Mouse (Mus musculus) NIH3T3 (cell line): ENCODE measurements at regions not wholly inside any gene's neighbourhood (a gene's known extent, or its start where the extent isn't known, plus 50 kb on each side); places are given as distances from the start of the nearest gene placed in this dataset.
"Not testable (repeated sequence)": the region's sequence is repeated elsewhere in the genome, so short reads cannot be mapped to it uniquely, and the experiment has no call there.

Experiments used
- DNase-seq: peaks from one replicate; pipeline ENCODE4 v3.0.0-alpha.2; 2012; ENCODE audit warnings: low read depth

DNA sequence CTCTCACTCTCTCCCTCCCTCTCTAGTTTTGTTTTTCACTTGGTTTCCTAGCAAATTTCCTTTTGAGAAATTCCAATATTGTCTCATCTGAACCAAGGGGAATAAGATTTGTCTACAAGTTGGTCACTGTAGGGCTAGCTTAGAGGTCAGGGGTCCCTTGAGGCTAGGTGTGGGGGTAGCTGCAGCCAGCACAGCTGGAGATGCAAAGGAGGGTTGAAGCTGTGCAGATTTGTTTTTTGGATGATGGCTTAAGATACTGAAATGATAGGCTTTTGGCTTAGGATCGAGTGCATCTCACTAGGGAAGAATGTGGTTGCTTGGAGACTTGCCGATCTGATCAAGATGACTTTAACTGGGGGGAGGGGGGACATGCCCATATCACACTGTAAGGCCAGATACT is 88.3 kb upstream of the Tmem28 start:
- no peak for DNase-seq

DNA sequence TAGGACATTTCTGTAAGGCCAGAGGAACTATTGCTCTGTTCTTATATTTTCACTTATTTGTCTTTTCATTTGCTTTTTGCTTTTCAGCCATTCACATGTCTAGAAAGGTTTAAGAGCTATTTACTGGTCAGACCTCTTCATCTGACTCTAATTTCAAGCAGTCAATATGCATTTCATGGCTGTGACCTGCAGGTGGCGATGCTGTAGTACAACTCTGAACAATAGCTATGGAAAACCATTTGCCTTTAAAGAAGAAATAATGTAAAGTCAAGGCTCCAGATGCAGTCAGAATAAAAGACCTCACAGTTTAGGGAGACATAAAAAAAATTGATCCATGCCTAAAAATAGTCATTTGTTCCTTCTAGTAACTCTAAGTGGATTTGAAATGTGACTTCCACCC is 95.7 kb upstream of the Tmem28 start:
- DNase-seq = peak; percentile 50

GRCm38 (mm10) chrX:99695366-99695765 is 125.5 kb upstream of the Tmem28 start:
- no peak for DNase-seq

- no peak for DNase-seq
These were observed 129.8 kb upstream of the Tmem28 start for GRCm38 (mm10) chrX:99690971-99691370.

DNA sequence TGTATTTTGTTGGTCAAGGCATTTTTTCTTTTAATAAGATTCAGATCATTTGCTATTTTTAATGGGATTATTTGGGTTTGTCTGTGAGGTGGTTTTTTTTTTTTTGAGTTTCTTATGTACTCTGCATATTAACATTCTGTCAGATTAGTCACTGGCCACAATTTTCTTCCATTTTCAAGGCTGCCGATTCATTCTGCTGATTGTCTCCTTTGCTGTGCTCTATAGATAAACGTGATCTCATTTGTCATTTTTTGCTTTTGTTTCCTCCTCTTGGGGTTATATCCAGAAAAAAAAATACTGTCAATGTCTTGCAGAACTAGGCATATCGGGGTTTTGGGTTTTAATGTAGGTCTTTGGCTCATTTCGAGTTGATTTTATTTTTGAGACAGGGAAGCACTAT is 131.1 kb upstream of the Tmem28 start:
- no peak for DNase-seq

- DNase-seq = not testable (repeated sequence)
These were observed 138.3 kb upstream of the Tmem28 start for GRCm38 (mm10) chrX:99682491-99682890.

DNA sequence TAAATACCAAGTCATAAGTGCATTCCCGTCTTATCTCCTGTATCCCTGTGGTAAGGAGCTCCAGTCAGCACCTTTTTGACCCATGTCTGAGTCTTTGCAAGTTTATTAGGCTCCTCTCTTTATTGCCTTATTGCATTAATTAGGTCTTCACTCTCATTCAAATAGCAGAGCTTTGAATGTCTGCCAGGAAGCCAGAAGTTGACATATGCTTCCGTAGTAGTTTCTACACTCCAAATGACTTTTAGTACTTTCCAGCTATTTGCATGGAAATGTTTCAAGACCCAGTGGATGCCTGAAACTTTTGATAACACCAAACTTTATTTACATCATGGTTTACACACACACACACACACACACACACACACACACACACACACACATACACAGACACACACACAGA is 153.2 kb upstream of the Tmem28 start:
- DNase-seq = no peak

DNA sequence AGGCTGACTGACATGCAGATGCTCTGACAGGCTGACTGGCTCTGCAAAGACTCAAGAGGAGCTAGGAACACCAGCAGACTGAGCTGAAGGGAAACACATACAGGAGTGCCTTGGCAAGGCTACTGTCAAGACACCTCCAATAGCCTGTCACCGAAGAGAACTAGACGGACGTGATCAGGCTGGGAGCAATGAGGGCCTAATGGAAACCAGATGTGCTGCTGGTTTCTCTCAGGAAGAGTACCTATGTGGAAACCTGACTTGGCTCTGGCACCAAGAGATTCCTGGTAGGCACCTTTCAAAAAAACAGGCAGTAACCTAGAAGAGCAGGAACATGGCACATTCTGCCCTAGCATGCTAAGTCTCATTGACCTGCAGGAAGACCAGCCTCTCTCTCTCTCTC is 158.3 kb upstream of the Tmem28 start:
- DNase-seq = no peak

GRCm38 (mm10) chrX:99659496-99660140 is 161.2 kb upstream of the Tmem28 start:
- DNase-seq = peak; percentile 1

DNA sequence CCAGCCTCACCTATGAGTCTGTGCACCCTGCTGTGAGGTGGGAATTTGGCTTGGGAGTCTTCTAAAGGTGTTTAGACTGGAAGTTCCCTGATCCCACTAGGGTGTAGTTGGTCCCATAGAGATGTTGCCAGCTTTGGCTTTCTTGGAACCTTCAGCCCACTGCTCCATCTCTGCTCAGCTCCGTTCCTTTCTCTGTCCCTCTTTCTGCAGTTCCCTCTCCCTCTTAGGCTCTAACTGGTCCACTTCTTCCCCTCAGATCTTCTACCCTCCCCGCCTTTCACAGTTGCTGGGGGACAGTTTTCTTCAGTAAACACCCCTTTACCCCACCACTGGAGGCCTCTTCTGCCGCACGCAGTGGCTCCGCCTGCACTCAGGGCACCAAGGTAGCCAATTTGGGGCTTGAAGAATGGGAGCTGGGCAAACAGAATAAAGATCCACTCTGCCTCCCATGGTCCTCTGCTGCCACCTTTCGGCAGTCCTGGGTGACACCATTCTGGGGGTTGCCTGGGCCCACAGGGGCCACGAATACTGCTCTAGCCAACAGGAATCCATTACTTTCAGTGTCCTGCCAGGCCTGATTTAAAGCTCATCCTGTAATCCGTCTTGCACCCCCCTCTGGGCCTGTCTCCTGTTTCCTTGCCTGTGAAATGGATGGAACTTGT is 162.9 kb upstream of the Tmem28 start:
- peak; percentile 68 for DNase-seq

DNA sequence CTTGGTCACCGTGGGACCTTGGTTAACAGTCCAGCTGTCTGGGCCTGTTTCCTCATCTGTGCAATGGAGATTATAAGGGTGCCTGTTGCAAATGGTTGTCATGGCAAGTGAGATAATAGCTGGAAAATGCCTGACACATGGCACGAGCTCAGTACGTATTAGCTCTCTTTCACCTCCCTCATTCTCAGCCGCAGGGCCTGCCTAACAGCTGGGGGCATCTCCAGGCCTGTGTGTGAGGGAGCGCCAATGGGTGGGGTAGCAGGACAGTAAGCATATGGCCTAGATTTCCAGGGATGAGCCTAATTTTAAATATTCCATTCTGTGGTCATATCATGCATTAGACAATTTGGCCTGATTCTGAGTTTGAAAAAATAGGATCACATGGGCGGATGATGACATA is 163.8 kb upstream of the Tmem28 start:
- no peak for DNase-seq

- DNase-seq = no peak
These were observed 161.2 kb upstream of the Pja1 start for GRCm38 (mm10) chrX:99632211-99632775.

- no peak for DNase-seq
These were observed 153.6 kb upstream of the Pja1 start for GRCm38 (mm10) chrX:99624515-99625179.

DNA sequence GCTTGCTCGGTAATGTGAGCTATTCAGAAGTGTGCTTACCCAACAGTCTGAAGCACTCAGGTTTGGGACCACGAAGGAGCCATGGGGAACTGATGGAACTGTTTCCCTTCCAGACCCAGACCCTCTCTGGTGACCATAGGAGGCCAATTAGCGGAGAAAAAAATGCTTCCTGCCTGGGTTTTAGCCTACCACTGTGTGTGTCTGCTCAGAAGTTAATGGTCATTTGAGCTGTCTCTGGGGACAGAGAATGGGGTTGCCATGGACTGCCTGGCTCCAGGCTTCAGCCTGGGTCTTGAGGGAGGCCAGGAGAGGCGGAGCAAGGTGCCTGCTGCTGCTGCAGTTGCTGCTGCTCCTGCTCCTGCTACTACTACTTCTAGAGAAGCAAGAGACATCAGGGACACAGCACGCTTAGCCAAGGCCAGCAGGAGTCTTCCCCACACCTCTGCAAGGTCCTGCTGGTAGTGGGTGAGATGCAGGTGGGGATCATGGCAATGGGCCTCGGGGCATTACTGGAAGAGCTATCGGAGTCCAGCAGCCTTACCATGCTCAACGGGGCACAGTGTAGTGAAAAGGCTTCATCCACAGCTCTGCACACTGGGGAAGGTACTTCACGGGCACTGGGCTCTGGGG is 141.2 kb upstream of the Pja1 start:
- DNase-seq = no peak

DNA sequence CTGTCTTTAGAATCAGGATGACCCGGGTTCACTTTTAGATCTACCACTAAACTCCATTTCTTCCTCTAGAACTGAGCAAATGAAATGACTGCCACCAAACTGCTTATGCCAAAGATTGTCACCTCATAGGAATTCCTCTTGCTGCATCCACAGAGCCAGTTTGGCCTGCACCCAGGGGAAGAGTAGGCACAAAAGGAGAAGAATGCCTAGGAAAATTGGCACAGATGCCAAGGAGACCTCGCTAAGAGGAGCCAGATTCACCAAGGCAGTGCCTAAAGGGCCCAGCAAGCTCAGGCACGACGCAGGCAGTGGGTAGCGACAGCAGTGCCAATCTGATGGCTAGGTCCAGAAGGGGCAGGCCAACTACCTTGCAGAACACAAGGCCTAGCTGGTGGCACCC is 139.0 kb upstream of the Pja1 start:
- DNase-seq = no peak

GRCm38 (mm10) chrX:99609591-99609990 is 138.5 kb upstream of the Pja1 start:
- DNase-seq = no peak

GRCm38 (mm10) chrX:99608284-99608692 is 137.2 kb upstream of the Pja1 start:
- no peak for DNase-seq

DNA sequence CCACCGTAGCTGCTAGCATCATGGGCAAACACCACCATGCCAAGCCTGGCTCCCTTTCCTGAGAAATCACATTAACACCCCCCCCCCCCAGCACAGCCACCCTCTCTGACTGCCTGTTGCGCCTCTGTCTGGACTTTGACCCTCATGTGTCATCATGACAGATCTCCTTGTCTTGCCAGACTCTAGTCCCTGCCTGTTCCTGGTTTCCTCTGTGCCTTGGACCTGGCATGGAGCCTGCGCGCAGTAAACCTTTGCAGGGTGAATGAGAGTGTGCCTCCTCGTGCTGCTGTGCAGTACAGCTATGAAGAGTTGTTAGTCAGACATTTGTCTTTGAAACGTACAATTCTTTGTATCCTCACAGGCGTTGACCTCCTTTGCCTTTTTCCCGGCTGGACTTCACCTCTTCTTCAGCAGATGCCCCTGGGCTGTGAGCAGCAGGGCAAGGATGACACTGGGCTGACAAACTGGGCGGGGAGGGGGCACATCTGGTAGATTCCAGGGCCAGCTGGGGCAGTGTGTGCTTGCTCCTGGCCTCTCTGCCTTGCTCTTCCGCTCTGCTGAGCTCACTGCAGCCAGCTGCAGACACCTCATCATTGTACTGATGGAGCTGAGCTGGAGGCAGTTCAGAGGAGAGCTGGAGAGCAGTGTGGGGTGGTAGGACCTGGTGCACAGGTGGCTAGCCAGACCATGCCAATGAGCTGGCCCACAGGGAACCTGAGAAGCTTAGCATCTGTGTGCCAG is 134.2 kb upstream of the Pja1 start:
- no peak for DNase-seq

GRCm38 (mm10) chrX:99603714-99604113 is 132.6 kb upstream of the Pja1 start:
- no peak for DNase-seq

- no peak for DNase-seq
These were observed 131.3 kb upstream of the Pja1 start for GRCm38 (mm10) chrX:99602268-99602885.

DNA sequence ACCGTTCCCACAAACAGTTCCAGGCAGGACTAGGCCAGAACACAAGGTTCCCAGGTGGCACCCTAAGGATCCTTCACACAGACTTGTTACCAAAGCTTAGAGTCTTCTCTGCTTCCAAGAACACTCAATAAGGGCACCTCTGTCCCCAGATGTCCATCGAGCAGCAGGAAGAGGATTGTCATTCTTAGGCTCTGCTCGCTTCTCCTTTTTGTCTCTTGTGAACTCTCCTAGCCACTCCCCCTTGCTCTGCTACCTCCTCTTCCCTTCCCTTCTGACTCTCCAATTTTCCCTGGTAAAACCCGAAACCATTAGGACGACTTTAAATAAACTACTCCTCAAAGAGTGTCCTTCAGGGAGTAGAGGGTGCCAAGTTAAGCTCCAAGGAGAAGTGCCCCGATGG is 124.4 kb upstream of the Pja1 start:
- DNase-seq = no peak
